Mouse (Mus musculus): ENCODE results near the gene Sec61b. TPM values are rescaled to one million over a fixed set of nuclear protein-coding genes. Genes with fewer than 3 reads are reported as not detected.

Gene Sec61b
- total RNA-seq, 2 experiments from 2014 or later = 48.8 to 50.0 TPM

Other genes with a start within 250 kb of the Sec61b start
- gene Tgfbr1, start 121.4 kb upstream of the Sec61b start, total RNA-seq (2021) = 10 to 100 TPM; 18.4 to 18.8 TPM
- 100 to 1,000 TPM; 124 to 126 TPM for gene Alg2, start 325 bp upstream of the Sec61b start, total RNA-seq (2021)